Mouse (Mus musculus) MEL (cell line): ENCODE measurements around the gene Cntn4. TPM values are rescaled to one million over a fixed set of nuclear protein-coding genes. Genes with fewer than 3 reads are reported as not detected.

Source experiments
- DNase-seq: peaks from one replicate; pipeline ENCODE4 v3.0.0; 2011; ENCODE audit warnings: low read depth, low spot score
- H3K27ac ChIP-seq: 2 replicates; pipeline ENCODE4 v1.5.1; 2012; ENCODE audit warnings: low read depth, mild to moderate bottlenecking, control low read depth, low read length, moderate library complexity; ENCODE audit not compliant: control insufficient read depth
- H3K27me3 ChIP-seq, 2 experiments: fragments of 150-350 bp in 1 of 2; sonication (generic) in 1 of 2; 2 replicates each; pipeline ENCODE4 v1.6.1; 2012; ENCODE audit warnings: low read length in 2 of 2, mild to moderate bottlenecking in 2 of 2, improper control_type of control experiment in 1 of 2, moderate library complexity in 1 of 2; ENCODE audit not compliant: insufficient read depth in 2 of 2, control insufficient read depth in 1 of 2
- H3K36me3 ChIP-seq, 2 experiments: 2 replicates each; pipeline ENCODE4 v1.6.1; 2012 to 2014; ENCODE audit warnings: low read length in 2 of 2, improper control_type of control experiment in 1 of 2, inconsistent platforms in 1 of 2, mild to moderate bottlenecking in 1 of 2; ENCODE audit not compliant: insufficient read depth in 2 of 2, control insufficient read depth in 1 of 2
- H3K4me1 ChIP-seq, 2 experiments: fragments of 150-350 bp in 1 of 2; sonication (generic) in 1 of 2; 2 replicates each; pipeline ENCODE4 v1.6.1; 2012; ENCODE audit warnings: low read length in 2 of 2, improper control_type of control experiment in 1 of 2, mild to moderate bottlenecking in 1 of 2; ENCODE audit not compliant: insufficient read depth in 2 of 2, control insufficient read depth in 1 of 2
- H3K4me3 ChIP-seq, 2 experiments: fragments of 150-350 bp in 1 of 2; sonication (generic) in 1 of 2; 2 replicates each; pipeline ENCODE4 v1.5.1; 2012; ENCODE audit warnings: low read depth in 2 of 2, low read length in 2 of 2, mild to moderate bottlenecking in 2 of 2, moderate library complexity in 2 of 2, control low read depth in 1 of 2, improper control_type of control experiment in 1 of 2; ENCODE audit not compliant: control insufficient read depth in 1 of 2, insufficient read depth in 1 of 2
- H3K79me2 ChIP-seq: 2 replicates; pipeline ENCODE4 v1.6.1; 2012; ENCODE audit warnings: mild to moderate bottlenecking, low read length, moderate library complexity; ENCODE audit not compliant: control insufficient read depth, poor library complexity, insufficient read depth
- H3K9ac ChIP-seq: 2 replicates; pipeline ENCODE4 v1.6.1; 2012; ENCODE audit warnings: low read depth, mild to moderate bottlenecking, control low read depth, low read length, moderate library complexity; ENCODE audit not compliant: control insufficient read depth, poor library complexity, severe bottlenecking
- H3K9me3 ChIP-seq: fragments of 150-350 bp; sonication (generic); replicated peaks from 2 replicates; pipeline ENCODE4 v1.6.1; 2012; ENCODE audit warnings: mild to moderate bottlenecking, low read length, improper control_type of control experiment, moderate library complexity; ENCODE audit not compliant: insufficient read depth
- BHLHE40 ChIP-seq: IDR thresholded peaks from 2 replicates; pipeline ENCODE4 v1.6.1; 2012; ENCODE audit warnings: low read depth, mild to moderate bottlenecking, inconsistent platforms, low read length, improper control_type of control experiment, borderline replicate concordance
- CHD2 ChIP-seq: IDR thresholded peaks from 2 replicates; pipeline ENCODE4 v1.6.1; 2011; ENCODE audit warnings: low read length, improper control_type of control experiment
- CTCF ChIP-seq, 3 experiments: IDR thresholded peaks in 2 of 3; conservative IDR thresholded peaks in 1 of 3; 2 replicates each; pipeline ENCODE4 v1.5.1; 2011 to 2012; ENCODE audit warnings: low read length in 3 of 3, low read depth in 2 of 3, mild to moderate bottlenecking in 2 of 3, improper control_type of control experiment in 1 of 3, inconsistent platforms in 1 of 3, mixed read lengths in 1 of 3, moderate library complexity in 1 of 3; ENCODE audit not compliant: control insufficient read depth in 1 of 3, insufficient read depth in 1 of 3, poor library complexity in 1 of 3, severe bottlenecking in 1 of 3
- ETS1 ChIP-seq: IDR thresholded peaks from 2 replicates; pipeline ENCODE4 v1.6.1; 2012; ENCODE audit warnings: low read depth, mild to moderate bottlenecking, inconsistent platforms, low read length, improper control_type of control experiment, moderate library complexity
- JUND ChIP-seq: IDR thresholded peaks from 2 replicates; pipeline ENCODE4 v1.6.1; 2011; ENCODE audit warnings: low read depth, mild to moderate bottlenecking, improper control_type of control experiment, low read length
- KAT2A ChIP-seq: conservative IDR thresholded peaks from 2 replicates; pipeline ENCODE4 v1.6.1; 2012; ENCODE audit warnings: low read depth, low read length, improper control_type of control experiment, inconsistent platforms
- MAFK ChIP-seq: IDR thresholded peaks from 2 replicates; pipeline ENCODE4 v1.6.1; 2011; ENCODE audit warnings: low read depth, mild to moderate bottlenecking, low read length, improper control_type of control experiment, borderline replicate concordance
- NELFE ChIP-seq: IDR thresholded peaks from 2 replicates; pipeline ENCODE4 v1.6.1; 2011; ENCODE audit warnings: low read depth, low read length, improper control_type of control experiment
- POLR2A ChIP-seq, 2 experiments: IDR thresholded peaks; 2 replicates each; pipeline ENCODE4 v1.6.1; 2011 to 2012; ENCODE audit warnings: low read length in 2 of 2, mild to moderate bottlenecking in 2 of 2, control low read depth in 1 of 2, improper control_type of control experiment in 1 of 2, low read depth in 1 of 2, moderate library complexity in 1 of 2; ENCODE audit not compliant: control insufficient read depth in 1 of 2, insufficient read depth in 1 of 2, poor library complexity in 1 of 2
- POLR2AphosphoS2 ChIP-seq: IDR thresholded peaks from 2 replicates; pipeline ENCODE4 v1.6.1; 2011; ENCODE audit warnings: low read length, improper control_type of control experiment
- POLR2AphosphoS5 ChIP-seq: IDR thresholded peaks from 2 replicates; pipeline ENCODE4 v1.6.1; 2012; ENCODE audit warnings: low read depth, borderline replicate concordance, mild to moderate bottlenecking, inconsistent platforms, low read length, moderate library complexity, mixed read lengths
- RCOR1 ChIP-seq: IDR thresholded peaks from 2 replicates; pipeline ENCODE4 v1.6.1; 2012; ENCODE audit warnings: low read depth, mild to moderate bottlenecking, inconsistent platforms, low read length, improper control_type of control experiment
- UBTF ChIP-seq: IDR thresholded peaks from 2 replicates; pipeline ENCODE4 v1.6.1; 2012; ENCODE audit warnings: low read depth, mild to moderate bottlenecking, inconsistent platforms, low read length, improper control_type of control experiment, moderate library complexity, borderline replicate concordance; ENCODE audit not compliant: insufficient read depth
- USF2 ChIP-seq, 2 experiments: IDR thresholded peaks; 2 replicates each; pipeline ENCODE4 v1.6.1; 2011 to 2012; ENCODE audit warnings: improper control_type of control experiment in 2 of 2, low read length in 2 of 2, borderline replicate concordance in 1 of 2, inconsistent platforms in 1 of 2, low read depth in 1 of 2, mild to moderate bottlenecking in 1 of 2; ENCODE audit not compliant: insufficient read depth in 1 of 2
- ZKSCAN1 ChIP-seq: IDR thresholded peaks from 2 replicates; pipeline ENCODE4 v1.6.1; 2012; ENCODE audit warnings: low read depth, mild to moderate bottlenecking, inconsistent platforms, low read length, improper control_type of control experiment, moderate library complexity
- ZNF384 ChIP-seq: IDR thresholded peaks from 2 replicates; pipeline ENCODE4 v1.6.1; 2012; ENCODE audit warnings: low read depth, mild to moderate bottlenecking, inconsistent platforms, low read length, improper control_type of control experiment
- polyA plus RNA-seq, 2 experiments: library from polyadenylated mRNA; stranded (reverse) in 1 of 2; unstranded in 1 of 2; fragments of >175 nt in 1 of 2; fragments of >200 nt in 1 of 2; gene quantifications; 2 replicates each; pipeline versions ENCODE4 v1.2.1 to v1.2.4; 2012; ENCODE audit warnings: low replicate concordance in 2 of 2, low read depth in 1 of 2; ENCODE audit not compliant: insufficient read length in 2 of 2, insufficient read depth in 1 of 2, missing spikeins in 1 of 2
- total RNA-seq: library from RNA; depleted of rRNA; stranded (reverse); fragments of 300-350 nt; gene quantifications from 2 replicates; pipeline ENCODE4 v1.2.3, GENCODE M21; 2012

The Cntn4 gene
- total and polyA plus RNA-seq, 3 experiments, result not detected

GRCm38 (mm10) chr6:106745673-106746394, 1068.4 kb downstream of the Cntn4 start:
- Histone ChIP-seq H3K4me1 (peaks cover 4 to 14% of the 10 kb centered on the region in 2 experiments; a peak in 3 of 4 replicates), H3K36me3 (peaks cover 0 to 3% of the 10 kb centered on the region in 2 experiments; a peak in 2 of 4 replicates), H3K9me3 (no peaks in the 10 kb centered on the region), H3K4me3 (no peak overlapping the region), H3K9ac (no peak overlapping the region), H3K79me2 (no peaks in the 10 kb centered on the region), H3K27me3 (no peaks in the 10 kb centered on the region), H3K27ac (no peak overlapping the region)
- no peak for DNase-seq
- no peak for TF ChIP-seq ZKSCAN1
- TF ChIP-seq MAFK, result no peak
- no peak for TF ChIP-seq KAT2A
- no peak for TF ChIP-seq USF2 (IDR thresholded peaks at IDR 0.05; ENCODE audit: borderline replicate concordance in 1 of 2, insufficient read depth in 1 of 2, low read depth in 1 of 2, low read length in 2 of 2)
- peak; percentile 47 for TF ChIP-seq ZNF384
- no peak for TF ChIP-seq JUND

- Histone ChIP-seq H3K9ac (no peak overlapping the region), H3K4me3 (no peak overlapping the region), H3K27me3 (no peaks in the 10 kb centered on the region; a peak in 1 of 4 replicates), H3K9me3 (no peaks in the 10 kb centered on the region), H3K36me3 (peaks cover 0 to 3% of the 10 kb centered on the region in 2 experiments; a peak in 2 of 4 replicates), H3K4me1 (peaks cover 4 to 14% of the 10 kb centered on the region in 2 experiments; a peak in 3 of 4 replicates), H3K79me2 (no peaks in the 10 kb centered on the region), H3K27ac (no peak overlapping the region)
- no peak for DNase-seq
- TF ChIP-seq KAT2A, result no peak
- no peak for TF ChIP-seq CTCF (IDR thresholded peaks at IDR 0.05 in 2 of 3, conservative IDR thresholded peaks at IDR 0.05 in 1 of 3; ENCODE audit: control insufficient read depth in 1 of 3, insufficient read depth in 1 of 3, low read depth in 2 of 3, low read length in 3 of 3, poor library complexity in 1 of 3, severe bottlenecking in 1 of 3)
- TF ChIP-seq POLR2A (IDR thresholded peaks at IDR 0.05; ENCODE audit: control insufficient read depth in 1 of 2, insufficient read depth in 1 of 2, low read depth in 1 of 2, low read length in 2 of 2, poor library complexity in 1 of 2), result no peak
- TF ChIP-seq BHLHE40, result no peak
- TF ChIP-seq CHD2, result no peak
- no peak for TF ChIP-seq POLR2AphosphoS2
- no peak for TF ChIP-seq POLR2AphosphoS5
- TF ChIP-seq ETS1, result no peak
- no peak for TF ChIP-seq NELFE
- no peak for TF ChIP-seq RCOR1
- no peak for TF ChIP-seq UBTF
These were observed 1069.8 kb downstream of the Cntn4 start for GRCm38 (mm10) chr6:106747251-106747650.
